In the genomic region with DNA sequence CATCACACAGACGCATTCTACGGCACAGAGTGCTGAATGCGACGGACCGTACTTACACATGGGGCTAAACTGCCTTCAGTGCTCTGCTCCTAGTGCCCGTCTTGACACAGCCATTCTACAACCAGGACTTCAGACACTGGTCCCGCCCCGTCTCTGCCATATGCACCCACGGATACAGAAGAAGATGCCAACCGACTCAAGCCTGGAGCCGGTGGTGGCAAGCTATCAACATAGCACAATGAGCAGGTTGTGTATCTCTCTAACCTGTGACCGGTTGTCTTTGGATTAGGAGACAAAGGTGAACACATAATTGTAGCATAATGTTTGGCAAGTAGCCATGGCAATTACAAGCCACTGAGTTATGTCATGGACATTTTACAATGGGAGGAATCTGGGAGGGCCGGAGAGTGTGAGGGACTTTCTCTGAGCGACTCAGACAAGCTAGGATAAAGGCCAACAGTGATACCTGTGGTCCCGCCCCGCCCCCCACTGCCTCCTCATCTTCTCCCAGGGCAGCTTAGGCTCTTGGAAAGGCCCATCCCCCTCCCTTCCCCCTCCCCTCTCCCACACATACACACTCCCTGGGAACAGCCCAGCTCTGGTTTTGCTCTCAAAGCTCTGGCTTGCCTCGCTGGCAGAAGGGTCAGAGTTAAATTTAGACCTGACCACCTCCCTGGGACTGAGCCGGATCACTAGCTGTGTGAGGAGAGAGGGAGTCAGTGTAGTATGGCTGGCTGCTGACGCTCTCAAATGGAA, we compare ENCODE assay signal across 8 mouse cellular contexts.
DNase-seq lines count a peak whose midpoint lies in the region; ATAC-seq and TF ChIP-seq lines count a peak whose summit lies in the region.

No protein-coding gene starts in this region.

- peak; percentile 21; the same call in 1 of the 2 replicates for TF ChIP-seq EP300 in heart, adult 2 months (IDR thresholded peaks at IDR 0.05; ENCODE audit: insufficient read depth, low read depth, low read length)

- no peak overlapping the region for H3K4me3 ChIP-seq in heart, adult 2 months
- no peak overlapping the region for H3K4me3 ChIP-seq in midbrain, embryonic 14.5 days (replicated peaks; ENCODE audit: low read depth, low read length)

- no peaks in the 10 kb centered on the region for H3K79me2 ChIP-seq in heart, adult 2 months (replicated peaks; ENCODE audit: control insufficient read depth, insufficient read depth, low read length)

- 35% methylated on average over 19 of the region's 19 CpGs for WGBS in heart, adult 2 months
- WGBS in midbrain, embryonic 14.5 days, result 43% methylated on average over 19 of the region's 19 CpGs

- 0 out of 2 replicates have a peak overlapping the region, but pooled peaks have one; percentile 26 for H3K9ac ChIP-seq in heart, adult 2 months (ENCODE audit: low read depth, low read length)
- H3K9ac ChIP-seq in midbrain, embryonic 14.5 days (replicated peaks; ENCODE audit: low read length), result no peak overlapping the region

- intact Hi-C loops in heart, adult 2 months (cut with DNase I), result loop anchor here (2.0 kb wide), 1 partner anchor 15 kb away; no protein-coding TSS in a partner anchor

- no peak for ATAC-seq in midbrain, embryonic 14.5 days (ENCODE audit: low FRiP score, low TSS enrichment)

- peaks cover 18% of the 10 kb centered on the region for H3K4me1 ChIP-seq in heart, adult 2 months (ENCODE audit: control insufficient read depth, insufficient read depth, low read length)
- H3K4me1 ChIP-seq in midbrain, embryonic 14.5 days (ENCODE audit: control insufficient read depth, insufficient read depth, low read length), result peaks cover 7% of the 10 kb centered on the region; the same call in 1 of the 2 replicates

- no peaks in the 10 kb centered on the region for H3K27me3 ChIP-seq in heart, adult 2 months (ENCODE audit: control insufficient read depth, insufficient read depth, low read length)
- no peaks in the 10 kb centered on the region for H3K27me3 ChIP-seq in midbrain, embryonic 14.5 days (ENCODE audit: control insufficient read depth, insufficient read depth, low read length)

- peak overlapping the region; percentile 76 for H3K27ac ChIP-seq in heart, adult 2 months
- no peak overlapping the region for H3K27ac ChIP-seq in midbrain, embryonic 14.5 days (replicated peaks; ENCODE audit: low read depth, low read length)

- no peak for TF ChIP-seq CTCF in heart, adult 2 months (IDR thresholded peaks at IDR 0.05)

- TF ChIP-seq POLR2A in heart, adult 2 months (IDR thresholded peaks at IDR 0.05; ENCODE audit: insufficient read depth, low read depth, low read length), result peak; percentile 60; the same call in 1 of the 2 replicates

- no peak overlapping the region for H3K4me2 ChIP-seq in midbrain, embryonic 14.5 days (ENCODE audit: low read length)

- DNase-seq in lung, postnatal 10 days, result peak; percentile 32
- no peak for DNase-seq in lung, postnatal 14 days
- peak; percentile 41 to 72 for DNase-seq in heart, adult 2 months
- peak; percentile 21 to 29 for DNase-seq in kidney, adult 8-10 months
- peak; percentile 38 for DNase-seq in midbrain, embryonic 14.5 days
- DNase-seq in right cerebral cortex, postnatal 36 days (ENCODE audit: low spot score in 2 of 2), result no peak
- DNase-seq in layer of hippocampus, postnatal 10 days (ENCODE audit: low spot score in 2 of 2), result no peak
- DNase-seq in layer of hippocampus, adult 11-12 months (ENCODE audit: low spot score), result no peak

- no peaks in the 10 kb centered on the region for H3K9me3 ChIP-seq in midbrain, embryonic 14.5 days (ENCODE audit: control insufficient read depth, low read length)

- H3K36me3 ChIP-seq in heart, adult 2 months (ENCODE audit: control insufficient read depth, insufficient read depth, low read length), result peaks cover 2% of the 10 kb centered on the region; the same call in 1 of the 2 replicates
- H3K36me3 ChIP-seq in midbrain, embryonic 14.5 days (ENCODE audit: control insufficient read depth, insufficient read depth, low read length), result no peaks in the 10 kb centered on the region

Comparison
In these comparisons a context has a peak if more than half of its experiments do, and no peak if none do; other contexts are left out.
1. DNase-seq: peak in lung, postnatal 10 days (single experiment), heart, adult 2 months (2 of 2), kidney, adult 8-10 months (2 of 2) and midbrain, embryonic 14.5 days (single experiment); none in lung, postnatal 14 days (single experiment), right cerebral cortex, postnatal 36 days (0 of 2), layer of hippocampus, postnatal 10 days (0 of 2) and layer of hippocampus, adult 11-12 months (single experiment).